ENCODE assay signal across 18 mouse cellular contexts in genomic region chr13:96962801-96963200, GRCm38 (mm10). TPM values are rescaled to one million over a fixed set of nuclear protein-coding genes. Genes with fewer than 3 reads are reported as not detected.
DNase-seq lines count a peak whose midpoint lies in the region; ATAC-seq lines count a peak whose summit lies in the region.
"Had no signal": no experiment of that assay in that cellular context is flagged by ENCODE, and none has a peak within 500 bp of the region (broad histone marks: within the 10 kb centered on the region; RNA-seq: fewer than 3 reads in every experiment).

No protein-coding gene starts in this region.

- H3K4me1 ChIP-seq in heart, embryonic 11.5 days (ENCODE audit: control insufficient read depth, insufficient read depth, low read length) = no peaks in the 10 kb centered on the region
- H3K4me1 ChIP-seq in liver, embryonic 15.5 days (replicated peaks) = peaks cover 20% of the 10 kb centered on the region
- H3K4me1 ChIP-seq: forebrain, embryonic 15.5 days; heart, embryonic 13.5 days; hindbrain, embryonic 13.5 days; midbrain, embryonic 12.5 days; neural tube, embryonic 12.5 days had no signal

- 82% methylated on average over 5 of the region's 5 CpGs for WGBS in heart, embryonic 11.5 days (ENCODE audit: insufficient replicate concordance)
- 66% methylated on average over 5 of the region's 5 CpGs for WGBS in liver, embryonic 15.5 days (ENCODE audit: insufficient replicate concordance)

- no peak for ATAC-seq in heart, embryonic 11.5 days (replicated peaks; ENCODE audit: insufficient number of reproducible peaks, low FRiP score, low TSS enrichment)
- ATAC-seq in liver, embryonic 15.5 days (ENCODE audit: insufficient read depth) = peak; percentile 76
- ATAC-seq in frontal cortex, adult (ENCODE audit: low TSS enrichment) = no peak
- ATAC-seq: CD4-positive, CD25-positive, alpha-beta regulatory T cell, adult 4 months; forebrain, embryonic 15.5 days; Patski had no signal

- no peak overlapping the region for H3K4me2 ChIP-seq in heart, embryonic 11.5 days
- H3K4me2 ChIP-seq in liver, embryonic 15.5 days = no peak overlapping the region
- H3K4me2 ChIP-seq: forebrain, embryonic 15.5 days; heart, embryonic 13.5 days; hindbrain, embryonic 13.5 days; midbrain, embryonic 12.5 days; neural tube, embryonic 12.5 days had no signal

- H3K4me3 ChIP-seq in heart, embryonic 11.5 days (ENCODE audit: low read depth, low read length) = no peak overlapping the region
- no peak overlapping the region for H3K4me3 ChIP-seq in liver, embryonic 15.5 days (replicated peaks)
- H3K4me3 ChIP-seq: forebrain, embryonic 15.5 days; heart, embryonic 13.5 days; hindbrain, embryonic 13.5 days; midbrain, embryonic 12.5 days; neural tube, embryonic 12.5 days had no signal

- H3K9me3 ChIP-seq in heart, embryonic 11.5 days (replicated peaks; ENCODE audit: control insufficient read depth, low read length) = no peaks in the 10 kb centered on the region
- no peaks in the 10 kb centered on the region for H3K9me3 ChIP-seq in liver, embryonic 15.5 days (replicated peaks)
- H3K9me3 ChIP-seq: forebrain, embryonic 15.5 days; heart, embryonic 13.5 days; hindbrain, embryonic 13.5 days; midbrain, embryonic 12.5 days; neural tube, embryonic 12.5 days had no signal

- DNase-seq in heart, adult 11 months = peak; percentile 27
- peak; percentile 9 to 13 for DNase-seq in urinary bladder, adult 18-20 months (ENCODE audit: low spot score in 2 of 2)
- no peak for DNase-seq in urinary bladder, adult 2 months (ENCODE audit: low spot score)
- peak; percentile 29 for DNase-seq in yolk sac, embryonic 10.5 days (ENCODE audit: low spot score)
- no peak for DNase-seq in gastrocnemius, postnatal 10 days
- DNase-seq: adrenal gland, adult 8-10 months; cerebellum, postnatal 10 days; spleen, adult 18-20 months had no signal

- H3K9ac ChIP-seq in heart, embryonic 11.5 days (ENCODE audit: low read depth, low read length) = no peak overlapping the region
- H3K9ac ChIP-seq in liver, embryonic 15.5 days = no peak overlapping the region
- H3K9ac ChIP-seq: forebrain, embryonic 15.5 days; heart, embryonic 13.5 days; hindbrain, embryonic 13.5 days; midbrain, embryonic 12.5 days; neural tube, embryonic 12.5 days had no signal

- no peaks in the 10 kb centered on the region for H3K27me3 ChIP-seq in heart, embryonic 11.5 days (ENCODE audit: control insufficient read depth, insufficient read depth, low read length)
- no peaks in the 10 kb centered on the region for H3K27me3 ChIP-seq in liver, embryonic 15.5 days
- H3K27me3 ChIP-seq: forebrain, embryonic 15.5 days; heart, embryonic 13.5 days; hindbrain, embryonic 13.5 days; midbrain, embryonic 12.5 days; neural tube, embryonic 12.5 days; Patski had no signal

- H3K36me3 ChIP-seq in heart, embryonic 11.5 days (ENCODE audit: control insufficient read depth, insufficient read depth, low read length) = no peaks in the 10 kb centered on the region
- H3K36me3 ChIP-seq in liver, embryonic 15.5 days (replicated peaks) = no peaks in the 10 kb centered on the region
- H3K36me3 ChIP-seq: forebrain, embryonic 15.5 days; heart, embryonic 13.5 days; hindbrain, embryonic 13.5 days; midbrain, embryonic 12.5 days; neural tube, embryonic 12.5 days had no signal

- no peak overlapping the region for H3K27ac ChIP-seq in heart, embryonic 11.5 days (ENCODE audit: low read depth, low read length)
- H3K27ac ChIP-seq in liver, embryonic 15.5 days (replicated peaks) = peak overlapping the region; percentile 48
- H3K27ac ChIP-seq: forebrain, embryonic 15.5 days; heart, embryonic 13.5 days; hindbrain, embryonic 13.5 days; midbrain, embryonic 12.5 days; neural tube, embryonic 12.5 days had no signal

RNA-seq across cellular contexts. Expression of gene Gcnt4, which starts 38.3 kb away (rescaled TPM):
- 0.34 and 0.61 TPM in 2 replicates for polyA plus RNA-seq in heart, embryonic 11.5 days (2014; fragmentation: Nextera tagmentation; extraction: Ambion mirVana)
- 0.39 and 0.49 TPM in 2 replicates for polyA plus RNA-seq in urinary bladder, adult 2 months (2012; rRNA removed)
- 0.90 and 1.3 TPM in 2 replicates for polyA plus RNA-seq in liver, embryonic 15.5 days (2015; fragmentation: Nextera tagmentation; extraction: Ambion mirVana)
- total RNA-seq in gastrocnemius, postnatal 10 days (2021) = under 1 TPM; 0.21 to 0.41 TPM
- polyA plus RNA-seq: CD4-positive, CD25-positive, alpha-beta regulatory T cell, adult 4 months had no signal

Comparison
In these comparisons a context has a peak if more than half of its experiments do, and no peak if none do; other contexts are left out.
1. DNase-seq: peak in heart, adult 11 months (single experiment), urinary bladder, adult 18-20 months (2 of 2) and yolk sac, embryonic 10.5 days (single experiment); none in urinary bladder, adult 2 months (single experiment) and gastrocnemius, postnatal 10 days (single experiment).